Mouse (Mus musculus) CD4-positive helper T cell, adult 2 months (primary cell): ENCODE measurements around the gene Ehmt1.

Experiments used
- DNase-seq: peaks from one replicate; pipeline ENCODE4 v3.0.0-alpha.2; 2012; ENCODE audit warnings: low read depth, missing footprints, low spot score

Gene Ehmt1

GRCm38 (mm10) chr2:24806143-24806542, 113.3 kb downstream of the Ehmt1 start:
- DNase-seq: no peak

GRCm38 (mm10) chr2:24805621-24806020, 113.8 kb downstream of the Ehmt1 start:
- DNase-seq: no peak

- DNase-seq: no peak
These were observed 122.5 kb downstream of the Ehmt1 start for GRCm38 (mm10) chr2:24796833-24797457.

- DNase-seq: no peak
These were observed 132.2 kb downstream of the Ehmt1 start for GRCm38 (mm10) chr2:24787250-24787649.

GRCm38 (mm10) chr2:24781253-24781652, 138.2 kb downstream of the Ehmt1 start:
- no peak for DNase-seq

- DNase-seq: no peak
These were observed 142.6 kb downstream of the Ehmt1 start for GRCm38 (mm10) chr2:24776831-24777230.

- no peak for DNase-seq
These were observed 143.3 kb downstream of the Ehmt1 start for GRCm38 (mm10) chr2:24775951-24776587.

GRCm38 (mm10) chr2:24774832-24775231, 144.6 kb downstream of the Ehmt1 start:
- DNase-seq: no peak

- DNase-seq: no peak
These were observed 148.6 kb downstream of the Ehmt1 start for GRCm38 (mm10) chr2:24770861-24771260.

GRCm38 (mm10) chr2:24763115-24763557, 156.3 kb downstream of the Ehmt1 start, which contains the start of gene Cacna1b:
TSS of gene Cacna1b (minus strand) at chr2:24763152.
- DNase-seq: peak; percentile 46

GRCm38 (mm10) chr2:24762446-24762960, 156.9 kb downstream of the Ehmt1 start:
- no peak for DNase-seq

- peak; percentile 50 for DNase-seq
These were observed 157.4 kb downstream of the Ehmt1 start for GRCm38 (mm10) chr2:24761923-24762445.

GRCm38 (mm10) chr2:24755276-24755675, 164.1 kb downstream of the Ehmt1 start:
- DNase-seq: peak; percentile 67

- no peak for DNase-seq
These were observed 166.8 kb downstream of the Ehmt1 start for GRCm38 (mm10) chr2:24752599-24752998.

- peak; percentile 49 for DNase-seq
These were observed 169.4 kb downstream of the Ehmt1 start for GRCm38 (mm10) chr2:24750051-24750450.

GRCm38 (mm10) chr2:24747878-24748277, 171.5 kb downstream of the Ehmt1 start:
- peak; percentile 82 for DNase-seq
